Mouse (Mus musculus): ENCODE measurements around the gene Ninj2. TPM values are rescaled to one million over a fixed set of nuclear protein-coding genes. Genes with fewer than 3 reads are reported as not detected.

Ninj2 gene
- 0.10 and 0.12 TPM in 2 replicates for polyA plus RNA-seq (2012; rRNA removed)

DNA sequence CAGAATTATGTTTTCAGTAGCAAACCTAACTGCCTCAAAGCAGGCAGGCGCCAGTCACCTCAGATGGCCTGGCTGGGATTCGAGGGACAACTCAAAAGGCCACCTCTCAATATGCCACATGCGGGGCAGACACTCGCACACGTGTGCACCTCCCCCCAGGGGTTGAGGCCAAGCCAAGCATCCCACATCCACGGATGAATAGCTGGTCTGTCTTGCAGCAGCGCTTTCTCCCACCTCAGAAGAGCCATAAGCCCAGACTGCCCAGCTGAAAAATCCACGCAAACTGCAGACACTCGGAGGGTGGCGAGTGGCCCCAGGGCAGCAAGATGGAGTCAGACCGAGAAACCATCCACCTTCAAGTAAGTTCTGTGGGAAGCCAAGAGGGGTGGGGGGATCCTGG lies at the start of gene Ninj2:
Gene Ninj2 (plus strand): TSS at position 251 of the 400 bp plus-strand sequence.

Other genes with a start within 250 kb of the Ninj2 start
- 1.5 and 2.1 TPM in 2 replicates for gene Erc1, start 245.2 kb upstream of the Ninj2 start, polyA plus RNA-seq (2012; rRNA removed)
- 11.0 and 13.3 TPM in 2 replicates for gene Rad52, start 190.7 kb upstream of the Ninj2 start, polyA plus RNA-seq (2012; rRNA removed)
- 39.0 and 49.1 TPM in 2 replicates for gene Wnk1, start 54.7 kb upstream of the Ninj2 start, polyA plus RNA-seq (2012; rRNA removed)
- gene D330020A13Rik, start 201.0 kb downstream of the Ninj2 start, polyA plus RNA-seq (2012; rRNA removed), result not detected in 2 replicates
- 0.03 and 0.05 TPM in 2 replicates for gene B4galnt3, start 201.2 kb downstream of the Ninj2 start, polyA plus RNA-seq (2012; rRNA removed)